Mouse (Mus musculus) gastrocnemius, postnatal 4 days (tissue): ENCODE results near the gene Vill. TPM values are rescaled to one million over a fixed set of nuclear protein-coding genes. Genes with fewer than 3 reads are reported as not detected.

Experiments
- DNase-seq, 2 experiments: peaks; one replicate each; pipeline ENCODE4 v3.0.0; 2021 to 2022; ENCODE audit warnings: low spot score in 2 of 2, mixed read lengths in 2 of 2
- long read RNA-seq, 2 experiments: library from polyadenylated mRNA; stranded (forward); transcript quantifications; one replicate each; pipeline ENCODE4 v2.0.0; 2021
- total RNA-seq, 2 experiments: library from RNA; stranded (reverse); gene quantifications; 2 replicates each; pipeline ENCODE4 v1.2.3; 2021

The Vill gene
- 1 to 10 TPM in 1 of 2 experiments, under 1 TPM in 1; 0.86 to 1.7 TPM for total RNA-seq
- long read RNA-seq, experiment 1, partial matches to known transcripts = 0 of 1 reads
- long read RNA-seq, experiment 1, other reads (novel, unspliced or antisense) = 1 of 1 reads
- long read RNA-seq, experiment 2, partial matches to known transcripts = 1 of 2 reads
- long read RNA-seq, experiment 2, other reads (novel, unspliced or antisense) = 0 of 2 reads

GRCm38 (mm10) chr9:119052154-119052944, at the start of gene Vill:
Gene Vill, plus strand, starts transcription at chr9:119052778.
- DNase-seq = no peak

DNA sequence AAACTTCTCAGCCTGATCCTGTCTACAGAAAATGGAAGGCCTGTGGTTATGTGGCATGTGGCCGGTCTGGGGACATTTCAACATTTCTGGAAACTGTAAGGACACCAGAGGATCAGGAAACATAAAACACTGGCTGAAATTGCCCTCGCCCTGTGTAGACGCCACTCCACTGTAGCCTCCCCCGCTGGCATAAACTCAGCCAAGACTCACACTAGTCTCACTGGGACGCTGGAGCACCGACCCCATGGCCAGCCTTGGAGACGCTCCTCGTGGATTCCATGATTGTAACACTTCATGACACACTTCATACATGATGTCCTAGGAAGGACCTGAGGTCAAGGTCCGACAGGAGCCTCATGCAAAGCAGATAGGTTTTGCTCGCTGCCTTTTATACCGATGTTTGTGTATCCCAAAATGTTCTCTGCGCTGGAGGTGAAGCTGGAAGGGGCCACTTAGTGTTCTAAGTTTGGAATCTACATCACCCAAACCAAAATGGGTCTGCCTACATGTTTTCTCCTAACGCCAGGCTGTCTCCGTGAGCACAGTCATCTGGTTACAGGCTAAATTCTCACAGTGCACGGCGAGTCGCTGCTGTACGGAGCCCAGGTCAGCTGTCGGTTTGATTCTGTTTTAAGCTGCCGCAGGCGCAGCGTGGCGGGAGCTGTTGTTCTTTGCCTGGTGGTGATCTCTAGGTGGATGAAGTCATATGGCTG, 48.4 kb upstream of the Vill start:
- DNase-seq = no peak

DNA sequence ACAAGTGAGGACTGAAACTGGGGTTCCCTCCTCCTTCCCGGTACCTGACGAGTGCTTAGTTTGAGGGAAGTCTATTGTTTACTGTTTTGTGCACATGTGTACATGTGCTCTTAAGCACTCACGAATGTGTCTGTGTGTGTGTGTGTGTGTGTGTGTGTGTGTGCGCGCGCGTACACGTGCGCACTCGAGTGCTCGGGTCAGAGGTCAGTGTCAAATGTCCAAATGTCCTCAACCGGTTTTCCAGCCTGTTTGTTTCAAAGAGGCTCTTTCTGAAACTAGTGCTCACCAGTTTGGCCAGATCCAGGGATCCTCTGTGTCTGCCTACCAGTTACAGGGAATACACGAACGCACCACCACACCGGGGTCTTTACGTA, 47.9 kb upstream of the Vill start:
- no peak for DNase-seq

GRCm38 (mm10) chr9:119005303-119006029, 47.1 kb upstream of the Vill start:
- DNase-seq = no peak

DNA sequence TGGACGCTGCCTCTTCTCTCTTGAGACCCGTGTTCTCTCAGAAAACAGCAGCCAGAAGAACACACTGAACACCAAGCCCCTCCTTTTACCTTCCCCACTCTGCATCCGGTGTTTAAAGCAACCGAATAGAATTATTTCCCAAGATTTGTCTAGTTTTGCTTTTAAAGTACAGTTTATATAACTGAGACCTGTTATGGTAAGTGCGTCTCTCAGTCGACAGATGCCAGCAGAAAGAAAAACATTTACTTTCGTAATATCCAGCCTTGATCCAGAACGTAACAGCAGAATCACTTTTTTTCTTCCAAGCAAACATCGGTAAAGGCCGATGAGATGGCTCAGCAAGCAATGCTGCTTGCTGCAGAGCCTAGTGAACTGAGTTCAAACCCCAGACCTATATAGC, 45.3 kb upstream of the Vill start:
- DNase-seq = no peak

- no peak for DNase-seq
Measured at GRCm38 (mm10) chr9:119008871-119009270, 43.7 kb upstream of the Vill start.

GRCm38 (mm10) chr9:119010156-119010710, 42.3 kb upstream of the Vill start:
- no peak for DNase-seq

DNA sequence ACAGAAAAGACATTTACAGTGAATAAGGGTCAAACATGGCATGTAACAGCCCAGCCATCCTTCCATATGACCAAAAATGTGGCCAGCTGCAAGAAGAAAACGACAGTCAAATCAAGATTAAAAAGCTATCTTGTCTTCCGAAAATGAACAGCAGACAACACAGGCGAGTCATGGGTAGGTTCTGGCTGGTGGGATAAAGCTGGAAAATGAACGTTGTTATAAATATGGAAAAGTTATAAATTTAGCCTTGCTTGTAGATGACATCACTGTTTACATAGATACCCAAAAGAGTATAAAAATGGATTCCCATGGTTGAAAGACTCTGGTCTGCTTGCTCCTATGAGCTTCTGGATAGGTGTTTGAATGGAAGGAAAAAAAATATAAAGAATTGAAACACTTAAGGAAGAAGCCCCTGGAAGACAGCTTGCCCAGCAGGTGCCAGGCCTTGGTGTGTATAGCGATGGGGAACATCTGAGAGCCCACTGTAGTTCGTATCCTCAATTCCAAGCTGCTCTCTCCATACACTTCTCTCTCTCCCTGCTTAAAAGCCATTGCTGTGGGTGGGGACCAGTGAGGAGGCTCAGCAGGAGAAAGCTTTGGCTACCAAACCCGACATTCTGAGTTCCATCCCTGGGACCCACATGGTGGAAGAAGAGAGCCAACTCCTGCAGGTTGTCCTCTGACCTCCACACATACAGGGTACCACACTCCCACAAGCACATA, 35.6 kb upstream of the Vill start:
- DNase-seq = no peak

DNA sequence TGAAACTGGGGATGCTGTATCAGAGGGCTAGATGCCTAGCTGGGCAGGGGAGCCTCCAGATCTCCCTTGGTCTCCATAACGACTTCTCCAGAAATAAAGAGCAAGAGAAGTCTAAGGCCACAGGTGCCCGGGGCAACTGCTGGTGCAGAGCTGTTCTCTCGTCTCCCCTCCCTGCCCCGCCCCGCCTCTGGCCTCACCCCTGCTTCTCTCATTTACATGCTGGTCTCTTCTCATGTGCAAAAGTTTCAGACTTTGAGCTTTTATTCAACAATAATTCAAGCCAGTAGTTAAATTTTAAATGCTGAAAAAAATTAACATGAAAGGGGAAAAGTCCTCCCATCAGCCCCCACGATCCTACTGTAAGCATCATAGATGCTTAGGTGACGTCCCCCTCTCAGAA, 30.8 kb upstream of the Vill start:
- no peak for DNase-seq

DNA sequence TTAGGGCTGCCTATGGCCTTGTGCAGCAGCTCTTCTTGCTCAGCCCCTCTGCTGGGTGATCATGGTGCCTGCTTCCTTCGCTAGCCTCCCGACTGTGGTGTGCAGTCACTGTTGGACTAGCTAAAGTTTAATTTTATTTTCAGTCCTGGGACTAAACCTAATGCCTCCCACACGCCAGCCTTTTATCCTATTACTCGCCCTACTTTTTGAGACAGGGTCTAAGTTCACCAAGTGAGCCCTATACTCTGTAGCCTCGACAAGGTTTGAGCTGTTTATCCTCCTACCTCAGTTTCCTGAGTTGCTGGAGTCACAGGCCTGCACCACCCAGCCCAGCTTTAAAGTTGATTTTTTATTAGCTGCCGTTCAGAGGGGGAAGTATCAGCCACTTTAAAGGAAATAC, 27.3 kb upstream of the Vill start:
- no peak for DNase-seq

GRCm38 (mm10) chr9:119025832-119026331, 26.7 kb upstream of the Vill start:
- DNase-seq = no peak

DNA sequence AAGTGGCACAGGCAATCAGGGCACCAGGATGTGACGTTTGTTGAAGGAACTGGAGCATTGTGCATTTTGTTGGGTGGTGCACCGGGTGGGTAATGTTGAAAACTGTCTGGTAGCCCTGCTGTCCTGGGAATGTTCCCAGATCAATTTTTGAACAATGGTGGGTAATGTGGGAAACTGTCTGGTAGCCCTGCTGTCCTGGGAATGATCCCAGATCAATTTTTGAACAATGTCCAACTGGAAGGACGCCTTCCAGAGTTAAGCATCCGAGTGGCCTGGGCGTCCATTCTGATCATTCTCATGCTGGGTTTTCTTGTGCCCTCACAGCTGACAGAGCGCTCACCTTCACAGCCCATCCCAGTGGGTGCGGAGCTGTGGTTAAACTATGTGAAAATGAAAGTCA, 25.2 kb upstream of the Vill start:
- DNase-seq = no peak

DNA sequence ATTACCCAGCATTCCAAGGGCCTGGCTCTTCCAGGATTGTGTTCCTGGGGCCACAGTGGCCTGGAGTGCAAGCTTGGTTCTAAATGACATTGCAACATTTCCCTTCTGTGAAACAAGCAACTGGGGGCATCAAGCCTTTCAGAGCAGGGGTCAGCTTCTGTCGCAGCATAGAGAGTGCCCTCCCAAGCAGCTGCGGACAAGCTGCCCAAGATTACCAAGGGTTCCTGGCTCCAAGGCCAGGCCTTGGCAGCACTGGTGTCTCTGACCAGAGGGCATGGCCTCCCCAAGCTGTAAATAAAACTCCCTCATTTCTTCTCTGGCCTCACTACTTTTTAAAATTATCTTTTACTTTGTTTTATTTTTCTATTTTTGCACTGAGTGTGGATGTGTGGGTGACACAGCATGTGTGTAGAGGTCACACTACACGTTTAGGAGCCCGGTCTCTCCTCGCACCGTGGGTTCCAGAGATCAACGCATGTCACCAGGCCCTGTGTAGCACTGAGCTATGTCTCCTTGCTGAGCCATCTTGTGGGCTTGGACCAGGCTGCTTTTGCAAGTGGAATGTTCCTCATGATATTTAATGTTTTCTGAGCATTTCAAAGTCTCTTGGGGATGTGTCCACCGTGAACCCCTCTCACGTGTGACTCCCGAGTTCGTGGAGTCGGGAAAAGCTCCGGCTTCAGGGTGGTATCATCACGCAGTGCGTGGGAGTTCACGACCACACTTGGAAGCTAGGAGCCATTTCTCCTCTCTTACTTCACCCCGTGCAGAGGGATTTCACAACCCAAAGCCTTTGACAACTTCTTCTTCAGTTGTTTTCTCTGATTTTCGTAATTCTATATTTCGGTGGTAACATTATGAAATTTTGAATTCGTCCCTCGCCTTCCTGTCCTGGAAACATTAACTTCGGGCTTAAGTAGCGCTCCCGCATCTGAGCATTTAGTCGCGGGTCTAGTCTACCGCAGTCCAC, 24.1 kb upstream of the Vill start:
- DNase-seq = no peak

- peak; percentile 72 to 73 for DNase-seq
Measured at GRCm38 (mm10) chr9:119029568-119029967, 23.0 kb upstream of the Vill start.

DNA sequence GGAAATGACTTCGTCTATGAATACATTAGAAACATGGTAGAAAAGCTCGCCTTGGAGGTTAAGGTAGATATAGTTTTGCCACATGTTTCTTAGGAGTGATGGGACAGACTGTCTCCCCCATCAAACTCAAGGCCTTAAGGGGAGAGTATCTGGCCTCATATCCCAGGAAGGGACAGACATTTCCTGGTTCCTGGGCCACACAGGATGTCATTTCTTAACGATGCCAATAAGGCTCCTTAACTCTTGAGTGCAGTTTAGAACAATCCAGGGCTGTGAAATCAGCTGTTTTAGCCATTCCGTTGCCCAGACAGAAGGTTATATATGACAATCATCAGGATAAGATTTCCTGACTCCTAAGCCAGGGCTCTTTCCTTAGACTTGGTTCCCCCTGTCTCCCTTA, 21.5 kb upstream of the Vill start:
- no peak for DNase-seq

- peak; percentile 55 to 81 for DNase-seq
Measured at GRCm38 (mm10) chr9:119031772-119032171, 20.8 kb upstream of the Vill start.

DNA sequence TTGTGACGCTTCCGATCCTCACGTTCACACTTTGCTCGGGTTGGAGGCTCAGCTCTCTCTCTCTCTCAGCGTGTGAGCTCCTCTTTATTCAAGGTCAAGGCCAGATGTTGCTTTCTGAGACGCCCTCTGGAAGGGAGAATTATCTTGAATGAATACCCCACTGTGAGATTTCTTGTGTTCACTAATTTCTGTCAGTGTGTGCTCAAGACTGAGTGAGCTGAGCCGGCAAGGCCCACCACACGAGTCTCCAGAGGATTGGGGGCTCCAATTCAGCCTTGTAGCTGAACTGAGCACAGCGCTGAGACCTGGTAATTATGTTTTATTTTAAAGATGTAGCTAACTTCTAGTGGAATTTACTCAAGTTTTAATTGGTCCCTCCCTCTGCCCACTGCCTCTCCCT, 20.0 kb upstream of the Vill start:
- DNase-seq = no peak

DNA sequence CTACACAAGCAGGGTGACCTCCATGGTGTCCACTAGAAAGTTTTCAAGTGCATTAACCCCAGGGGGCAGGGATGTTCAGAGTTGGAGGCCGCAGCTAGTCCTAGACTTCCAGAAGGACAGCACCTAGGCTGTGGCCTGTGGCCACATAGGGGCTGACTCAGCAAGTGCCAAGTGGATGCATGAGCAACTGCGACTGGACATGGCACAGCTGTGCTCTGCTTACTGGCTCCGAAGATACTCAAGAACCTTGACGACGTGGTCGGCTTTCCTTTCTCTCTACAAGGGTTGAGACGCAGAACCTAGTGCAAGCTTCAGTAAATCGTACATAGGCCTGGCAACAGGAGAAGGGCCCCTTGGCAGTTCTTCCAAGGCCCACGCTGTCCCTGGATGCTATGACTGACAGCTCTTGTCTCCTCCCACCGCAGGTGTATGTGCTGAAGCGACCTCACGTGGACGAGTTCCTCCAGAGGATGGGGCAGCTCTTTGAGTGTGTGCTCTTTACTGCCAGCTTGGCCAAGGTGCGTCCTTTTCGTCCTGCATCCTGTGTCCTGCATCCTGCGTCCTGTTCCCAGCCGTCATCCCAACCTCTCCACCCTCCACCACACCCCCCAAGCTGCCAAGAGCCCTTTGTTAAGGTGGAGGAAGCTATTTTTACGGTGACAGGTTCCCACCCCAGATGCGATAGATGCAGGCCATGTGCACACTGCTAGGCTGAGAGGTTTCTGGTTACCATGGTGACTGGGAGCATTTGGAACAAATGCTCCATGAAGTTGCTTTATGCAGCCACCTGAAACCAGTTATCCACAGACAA, 19.3 kb upstream of the Vill start:
- DNase-seq = no peak
